Mouse (Mus musculus): Measurements from ENCODE around the gene Irgq. TPM values are rescaled to one million over a fixed set of nuclear protein-coding genes. Genes with fewer than 3 reads are reported as not detected.

Irgq gene
- polyA plus RNA-seq, 1 experiment from 2014 or later, result 6.0 TPM

- no peak for TF ChIP-seq CTCF (IDR thresholded peaks at IDR 0.05; ENCODE audit: low read depth)
- Histone ChIP-seq H3K9ac (ENCODE audit: low read depth, low read length) (peak within 1 kb of the TSS; percentile 86), H3K4me3 (replicated peaks; ENCODE audit: low read depth, low read length) (peak within 1 kb of the TSS; percentile 85), H3K4me1 (replicated peaks; ENCODE audit: insufficient read depth, low read length) (peaks cover 7% of the 10 kb centered on the region), H3K4me2 (ENCODE audit: low read length) (peak within 1 kb of the TSS; percentile 74), H3K36me3 (ENCODE audit: insufficient read depth, low read length) (peaks cover 13% of the 10 kb centered on the region; the same call in 1 of the 2 replicates), H3K27me3 (ENCODE audit: insufficient read depth, low read length) (no peaks in the 10 kb centered on the region), H3K9me3 (replicated peaks; ENCODE audit: low read length) (no peaks in the 10 kb centered on the region), H3K27ac (peak within 1 kb of the TSS; percentile 93)
- 21% methylated on average over 13 of the region's 13 CpGs for WGBS
- ATAC-seq (replicated peaks; ENCODE audit: low FRiP score, low read depth) (peak; percentile 1; the same call in 1 of the 2 replicates), DNase-seq (ENCODE audit: low spot score) (no peak)
These were observed 15.7 kb downstream of the Irgq start, which contains the start of the genes Pinlyp and Xrcc1 for GRCm38 (mm10) chr7:24546068-24546614. Pinlyp (minus strand) TSS chr7:24546118. Xrcc1 (plus strand) TSS chr7:24546289.

GRCm38 (mm10) chr7:24546634-24547389 is 16.3 kb downstream of the Irgq start:
- peak overlapping the region; percentile 93 for H3K27ac ChIP-seq
- peaks cover 7% of the 10 kb centered on the region for H3K4me1 ChIP-seq (replicated peaks; ENCODE audit: insufficient read depth, low read length)
- ATAC-seq (replicated peaks; ENCODE audit: low FRiP score, low read depth), result peak; percentile 99
- H3K9me3 ChIP-seq (replicated peaks; ENCODE audit: low read length), result no peaks in the 10 kb centered on the region
- H3K27me3 ChIP-seq (ENCODE audit: insufficient read depth, low read length), result no peaks in the 10 kb centered on the region
- H3K9ac ChIP-seq (ENCODE audit: low read depth, low read length), result peak overlapping the region; percentile 86
- peak; percentile 100 for DNase-seq (ENCODE audit: low spot score)
- H3K4me2 ChIP-seq (ENCODE audit: low read length), result peak overlapping the region; percentile 74
- H3K4me3 ChIP-seq (replicated peaks; ENCODE audit: low read depth, low read length), result peak overlapping the region; percentile 85
- WGBS, result under 1% methylated on average over 57 of the region's 57 CpGs
- no peak for TF ChIP-seq CTCF (IDR thresholded peaks at IDR 0.05; ENCODE audit: low read depth)
- peaks cover 13% of the 10 kb centered on the region; the same call in 1 of the 2 replicates for H3K36me3 ChIP-seq (ENCODE audit: insufficient read depth, low read length)

GRCm38 (mm10) chr7:24547534-24548036 is 17.1 kb downstream of the Irgq start:
- DNase-seq (ENCODE audit: low spot score), result no peak
- no peaks in the 10 kb centered on the region for H3K27me3 ChIP-seq (ENCODE audit: insufficient read depth, low read length)
- H3K36me3 ChIP-seq (ENCODE audit: insufficient read depth, low read length), result peaks cover 20% of the 10 kb centered on the region
- peak overlapping the region; percentile 86 for H3K9ac ChIP-seq (ENCODE audit: low read depth, low read length)
- H3K4me1 ChIP-seq (replicated peaks; ENCODE audit: insufficient read depth, low read length), result peaks cover 7% of the 10 kb centered on the region
- H3K4me2 ChIP-seq (ENCODE audit: low read length), result peak overlapping the region; percentile 74
- peak overlapping the region; percentile 71; the same call in 1 of the 2 replicates for H3K27ac ChIP-seq
- no peaks in the 10 kb centered on the region for H3K9me3 ChIP-seq (replicated peaks; ENCODE audit: low read length)
- WGBS, result 19% methylated on average over 13 of the region's 13 CpGs
- peak overlapping the region; percentile 85 for H3K4me3 ChIP-seq (replicated peaks; ENCODE audit: low read depth, low read length)
- no peak for ATAC-seq (replicated peaks; ENCODE audit: low FRiP score, low read depth)
- no peak for TF ChIP-seq CTCF (IDR thresholded peaks at IDR 0.05; ENCODE audit: low read depth)

GRCm38 (mm10) chr7:24551985-24552759 is 21.7 kb downstream of the Irgq start:
- no peak for TF ChIP-seq CTCF (IDR thresholded peaks at IDR 0.05; ENCODE audit: low read depth)
- 70% methylated on average over 12 of the region's 12 CpGs for WGBS

GRCm38 (mm10) chr7:24555786-24556185 is 25.3 kb downstream of the Irgq start:
- H3K27me3 ChIP-seq (ENCODE audit: insufficient read depth, low read length), result no peaks in the 10 kb centered on the region
- H3K4me1 ChIP-seq (replicated peaks; ENCODE audit: insufficient read depth, low read length), result no peaks in the 10 kb centered on the region
- no peak for ATAC-seq (replicated peaks; ENCODE audit: low FRiP score, low read depth)
- no peak overlapping the region for H3K9ac ChIP-seq (ENCODE audit: low read depth, low read length)
- H3K4me2 ChIP-seq (ENCODE audit: low read length), result no peak overlapping the region
- H3K9me3 ChIP-seq (replicated peaks; ENCODE audit: low read length), result no peaks in the 10 kb centered on the region
- H3K27ac ChIP-seq, result peak overlapping the region; percentile 36; the same call in 1 of the 2 replicates
- 70% methylated on average over 10 of the region's 10 CpGs for WGBS
- no peak for DNase-seq (ENCODE audit: low spot score)
- TF ChIP-seq CTCF (IDR thresholded peaks at IDR 0.05; ENCODE audit: low read depth), result no peak
- peaks cover 19% of the 10 kb centered on the region for H3K36me3 ChIP-seq (ENCODE audit: insufficient read depth, low read length)
- H3K4me3 ChIP-seq (replicated peaks; ENCODE audit: low read depth, low read length), result no peak overlapping the region

More at GRCm38 (mm10) chr7:24551985-24552759, 21.7 kb downstream of the Irgq start:
- Histone ChIP-seq H3K9me3 (replicated peaks; ENCODE audit: low read length) (no peaks in the 10 kb centered on the region), H3K4me3 (replicated peaks; ENCODE audit: low read depth, low read length) (no peak overlapping the region), H3K27ac (no peak overlapping the region), H3K4me2 (ENCODE audit: low read length) (no peak overlapping the region), H3K4me1 (replicated peaks; ENCODE audit: insufficient read depth, low read length) (peaks cover 7% of the 10 kb centered on the region; the same call in 1 of the 2 replicates), H3K9ac (ENCODE audit: low read depth, low read length) (no peak overlapping the region), H3K36me3 (ENCODE audit: insufficient read depth, low read length) (peaks cover 28% of the 10 kb centered on the region), H3K27me3 (ENCODE audit: insufficient read depth, low read length) (no peaks in the 10 kb centered on the region)
- DNase-seq (ENCODE audit: low spot score) (no peak), ATAC-seq (replicated peaks; ENCODE audit: low FRiP score, low read depth) (0 out of 2 replicates have a peak, but pooled peaks have one; percentile 23)

- Histone ChIP-seq H3K27me3 (ENCODE audit: insufficient read depth, low read length) (no peaks in the 10 kb centered on the region), H3K9ac (ENCODE audit: low read depth, low read length) (no peak overlapping the region), H3K36me3 (ENCODE audit: insufficient read depth, low read length) (peaks cover 15% of the 10 kb centered on the region), H3K9me3 (replicated peaks; ENCODE audit: low read length) (no peaks in the 10 kb centered on the region), H3K4me2 (ENCODE audit: low read length) (no peak overlapping the region), H3K4me3 (replicated peaks; ENCODE audit: low read depth, low read length) (no peak overlapping the region), H3K27ac (no peak overlapping the region), H3K4me1 (replicated peaks; ENCODE audit: insufficient read depth, low read length) (no peaks in the 10 kb centered on the region)
- no peak for TF ChIP-seq CTCF (IDR thresholded peaks at IDR 0.05; ENCODE audit: low read depth)
- DNase-seq (ENCODE audit: low spot score), result no peak
- ATAC-seq (replicated peaks; ENCODE audit: low FRiP score, low read depth), result no peak
- 84% methylated on average over 4 of the region's 4 CpGs for WGBS
These were observed 31.0 kb downstream of the Irgq start for GRCm38 (mm10) chr7:24561450-24561849.
